Mouse (Mus musculus): ENCODE results near the gene Naa30. TPM values are rescaled to one million over a fixed set of nuclear protein-coding genes. Genes with fewer than 3 reads are reported as not detected.
"Not testable (repeated sequence)": the region's sequence is repeated elsewhere in the genome, so short reads cannot be mapped to it uniquely, and the experiment has no call there.

Naa30 gene
- total and polyA plus RNA-seq, 3 experiments: 6.8 to 25.2 (median 20.1) TPM

DNA sequence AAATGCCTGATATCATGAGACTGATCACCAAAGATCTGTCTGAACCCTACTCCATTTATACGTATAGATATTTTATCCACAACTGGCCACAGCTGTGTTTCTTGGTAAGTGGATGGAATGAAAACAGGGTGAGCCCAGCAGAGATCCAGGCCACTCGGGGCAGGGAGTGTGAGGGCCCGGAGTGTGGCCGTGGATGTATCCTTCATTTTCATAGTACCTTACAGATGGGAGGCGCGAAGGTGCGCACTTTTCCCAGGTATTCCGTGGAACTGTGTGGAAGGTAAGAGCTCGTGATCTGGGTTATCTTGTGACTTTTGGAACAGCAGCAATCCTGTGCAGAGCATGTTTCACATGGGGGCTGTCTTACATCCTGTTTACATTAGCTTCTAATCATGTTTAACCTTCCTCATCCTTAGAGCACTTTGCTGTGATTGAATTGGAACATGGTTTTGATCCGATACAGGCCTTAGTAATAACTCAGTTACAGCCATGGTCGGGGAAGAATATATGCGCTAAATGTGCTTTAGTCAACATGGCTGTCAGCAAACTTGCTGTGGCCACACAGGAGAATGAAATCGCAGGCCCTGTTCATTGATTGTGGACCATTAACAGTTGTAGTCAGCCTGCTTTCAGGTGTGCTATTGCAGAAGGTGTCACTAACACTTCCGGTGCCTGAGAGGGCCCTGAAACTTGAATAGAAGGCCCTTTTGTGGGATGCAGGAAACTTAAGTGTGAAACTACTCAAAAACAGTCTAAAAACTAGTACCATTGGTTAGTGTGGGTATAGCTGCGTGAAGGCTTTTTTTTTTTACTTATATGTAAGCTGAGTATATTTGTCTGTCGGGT is 1.5 kb downstream of the Naa30 start:
- no peak for TF ChIP-seq EP300 (IDR thresholded peaks at IDR 0.05; ENCODE audit: insufficient read depth, low read depth, low read length)
- no peak for TF ChIP-seq POLR2A (IDR thresholded peaks at IDR 0.05; ENCODE audit: insufficient read depth, low read depth, low read length)
- no peak for TF ChIP-seq CTCF (IDR thresholded peaks at IDR 0.05)
- Histone ChIP-seq H3K4me3 (peak overlapping the region; percentile 68), H3K4me1 (ENCODE audit: control insufficient read depth, insufficient read depth, low read length) (peaks cover 9% of the 10 kb centered on the region), H3K27ac (peak overlapping the region; percentile 64; the same call in 1 of the 2 replicates), H3K27me3 (ENCODE audit: control insufficient read depth, insufficient read depth, low read length) (no peaks in the 10 kb centered on the region), H3K36me3 (ENCODE audit: control insufficient read depth, insufficient read depth, low read length) (peaks cover 20% of the 10 kb centered on the region), H3K9ac (ENCODE audit: low read depth, low read length) (peak overlapping the region; percentile 98), H3K79me2 (replicated peaks; ENCODE audit: control insufficient read depth, insufficient read depth, low read length) (peaks cover 4% of the 10 kb centered on the region)
- DNase-seq: peak in 1 of 2 experiments; percentile 17
- WGBS: 25% methylated on average over 16 of the region's 16 CpGs
- intact Hi-C loops (cut with DNase I): loop anchor here (2.0 kb wide), 1 partner anchor 107 kb away; the partner anchor contains the start of genes Ap5m1 and Exoc5

DNA sequence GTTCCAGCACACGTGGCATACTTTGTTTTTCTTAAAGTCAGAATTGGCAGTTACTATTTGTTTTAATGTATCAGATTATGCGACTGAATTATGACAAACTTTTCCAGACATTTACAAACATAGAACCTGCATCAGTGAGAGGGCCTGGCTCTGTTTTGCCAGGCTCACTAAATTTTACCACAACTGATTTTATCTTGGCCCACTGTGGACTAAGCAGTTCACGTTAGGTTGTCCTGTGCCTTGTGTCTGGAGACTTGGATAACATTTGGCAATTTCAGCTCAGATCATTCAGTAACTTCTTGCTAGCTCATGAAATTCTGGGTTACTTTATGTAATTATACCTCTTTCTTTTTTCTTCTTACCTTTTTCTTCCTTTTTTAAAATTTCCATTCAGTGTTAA is 7.7 kb downstream of the Naa30 start:
- peaks cover 17% of the 10 kb centered on the region for H3K36me3 ChIP-seq (ENCODE audit: control insufficient read depth, insufficient read depth, low read length)
- intact Hi-C loops (cut with DNase I): no loop called here
- no peak overlapping the region for H3K9ac ChIP-seq (ENCODE audit: low read depth, low read length)
- H3K4me3 ChIP-seq: no peak overlapping the region
- no peak overlapping the region for H3K27ac ChIP-seq
- peaks cover 3% of the 10 kb centered on the region for H3K4me1 ChIP-seq (ENCODE audit: control insufficient read depth, insufficient read depth, low read length)
- H3K79me2 ChIP-seq (replicated peaks; ENCODE audit: control insufficient read depth, insufficient read depth, low read length): peaks cover 4% of the 10 kb centered on the region
- no peak for TF ChIP-seq EP300 (IDR thresholded peaks at IDR 0.05; ENCODE audit: insufficient read depth, low read depth, low read length)
- TF ChIP-seq POLR2A (IDR thresholded peaks at IDR 0.05; ENCODE audit: insufficient read depth, low read depth, low read length): no peak
- TF ChIP-seq CTCF (IDR thresholded peaks at IDR 0.05): no peak
- H3K27me3 ChIP-seq (ENCODE audit: control insufficient read depth, insufficient read depth, low read length): no peaks in the 10 kb centered on the region
- WGBS: 83% methylated on average over 3 of the region's 3 CpGs
- DNase-seq: no peak

DNA sequence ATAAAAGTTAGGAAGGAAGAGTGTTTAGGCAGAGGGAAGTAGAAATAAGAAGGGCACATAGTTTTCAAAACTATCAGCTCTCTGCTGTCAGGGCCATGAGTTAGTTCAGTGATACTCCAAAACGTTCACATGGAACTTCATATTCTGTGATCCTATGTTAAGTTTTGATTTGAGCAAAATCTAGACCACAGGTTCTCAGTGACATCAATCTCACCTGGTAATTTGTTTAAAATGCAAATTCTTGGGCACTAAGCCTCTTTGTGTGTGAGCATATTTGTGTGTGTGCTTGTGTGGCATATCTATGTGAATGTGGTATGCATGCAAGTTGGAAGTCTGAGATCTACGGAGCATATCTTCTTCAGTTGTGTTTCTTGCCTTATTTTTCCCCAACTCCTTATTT is 14.2 kb downstream of the Naa30 start:
- H3K36me3 ChIP-seq (ENCODE audit: control insufficient read depth, insufficient read depth, low read length): peaks cover 3% of the 10 kb centered on the region
- no peak for TF ChIP-seq CTCF (IDR thresholded peaks at IDR 0.05)
- no peak for TF ChIP-seq POLR2A (IDR thresholded peaks at IDR 0.05; ENCODE audit: insufficient read depth, low read depth, low read length)
- TF ChIP-seq EP300 (IDR thresholded peaks at IDR 0.05; ENCODE audit: insufficient read depth, low read depth, low read length): no peak
- intact Hi-C loops (cut with DNase I): no loop called here

DNA sequence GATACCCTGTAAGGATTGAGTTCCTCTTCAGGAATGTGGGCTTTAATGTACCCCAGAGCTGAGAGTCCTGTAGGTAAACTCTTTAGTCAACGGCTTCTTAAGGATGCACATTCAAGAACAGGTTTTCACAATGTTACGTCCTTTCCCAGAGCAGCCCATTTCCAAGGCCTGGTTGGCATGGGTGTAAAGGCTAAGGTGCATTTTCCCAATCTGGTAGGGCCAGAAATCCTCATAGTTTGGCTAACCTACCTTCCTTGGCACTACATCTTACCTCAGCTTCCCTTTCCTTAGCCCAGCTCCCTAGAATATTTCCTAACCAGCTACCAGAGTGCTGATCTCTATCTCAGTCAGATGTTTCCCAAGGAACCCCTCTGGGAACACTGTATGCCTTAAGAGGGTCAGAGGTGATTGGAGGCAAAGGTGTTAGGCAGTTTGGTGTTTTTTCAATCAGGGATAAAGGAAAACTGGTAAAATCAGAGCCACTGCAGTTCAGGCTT is 25.1 kb downstream of the Naa30 start:
- Histone ChIP-seq H3K79me2 (replicated peaks; ENCODE audit: control insufficient read depth, insufficient read depth, low read length) (no peaks in the 10 kb centered on the region), H3K9ac (ENCODE audit: low read depth, low read length) (no peak overlapping the region), H3K36me3 (ENCODE audit: control insufficient read depth, insufficient read depth, low read length) (no peaks in the 10 kb centered on the region; the same call in 1 of the 2 replicates), H3K27ac (no peak overlapping the region), H3K4me3 (no peak overlapping the region), H3K27me3 (ENCODE audit: control insufficient read depth, insufficient read depth, low read length) (no peaks in the 10 kb centered on the region), H3K4me1 (ENCODE audit: control insufficient read depth, insufficient read depth, low read length) (no peaks in the 10 kb centered on the region; the same call in none of the 2 replicates)
- 91% methylated on average over 2 of the region's 2 CpGs for WGBS
- TF ChIP-seq CTCF (IDR thresholded peaks at IDR 0.05) (no peak), POLR2A (IDR thresholded peaks at IDR 0.05; ENCODE audit: insufficient read depth, low read depth, low read length) (no peak), EP300 (IDR thresholded peaks at IDR 0.05; ENCODE audit: insufficient read depth, low read depth, low read length) (no peak)
- DNase-seq: no peak
- intact Hi-C loops (cut with DNase I): no loop called here

More for the DNA sequence above, 14.2 kb downstream of the Naa30 start:
- H3K4me1 ChIP-seq (ENCODE audit: control insufficient read depth, insufficient read depth, low read length): no peaks in the 10 kb centered on the region
- H3K79me2 ChIP-seq (replicated peaks; ENCODE audit: control insufficient read depth, insufficient read depth, low read length): no peaks in the 10 kb centered on the region
- H3K27me3 ChIP-seq (ENCODE audit: control insufficient read depth, insufficient read depth, low read length): no peaks in the 10 kb centered on the region
- H3K27ac ChIP-seq: no peak overlapping the region
- no peak overlapping the region for H3K9ac ChIP-seq (ENCODE audit: low read depth, low read length)
- DNase-seq: no peak
- WGBS: 84% methylated on average over 2 of the region's 2 CpGs
- no peak overlapping the region for H3K4me3 ChIP-seq

DNA sequence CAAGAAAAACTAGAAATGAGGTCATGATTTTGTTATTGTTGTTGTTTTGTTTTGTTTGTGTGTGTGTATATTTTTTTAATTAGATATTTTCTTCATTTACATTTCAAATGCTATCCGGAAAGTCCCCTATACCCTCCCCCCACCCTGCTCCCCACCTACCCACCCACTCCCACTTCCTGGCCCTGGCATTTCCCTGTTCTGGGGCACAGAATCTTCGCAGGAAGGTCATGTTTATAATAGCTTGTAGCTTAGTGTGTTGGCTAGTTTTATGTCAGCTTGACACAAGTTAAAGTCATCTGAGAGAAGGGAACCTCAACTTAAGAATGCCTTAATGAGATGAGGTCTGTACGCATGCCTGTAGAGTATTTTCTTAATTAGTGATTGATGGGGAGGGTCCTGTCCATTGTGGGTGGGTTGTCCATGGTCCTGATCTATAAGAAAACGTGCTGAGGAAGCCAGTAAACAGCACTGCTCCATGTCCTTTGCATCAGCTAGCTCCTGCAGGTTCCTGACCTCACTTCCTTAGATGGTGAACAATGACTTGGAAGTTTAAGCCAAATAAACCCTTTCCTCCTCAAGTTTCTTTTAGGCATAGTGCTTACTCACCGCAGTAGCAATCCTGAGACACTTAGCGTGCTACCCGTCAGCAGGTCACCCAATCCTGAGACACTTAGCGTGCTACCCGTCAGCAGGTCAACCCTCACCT is 29.2 kb downstream of the Naa30 start:
- no peak for TF ChIP-seq CTCF (IDR thresholded peaks at IDR 0.05)
- no peak for TF ChIP-seq POLR2A (IDR thresholded peaks at IDR 0.05; ENCODE audit: insufficient read depth, low read depth, low read length)
- TF ChIP-seq EP300 (IDR thresholded peaks at IDR 0.05; ENCODE audit: insufficient read depth, low read depth, low read length): no peak
- H3K9ac ChIP-seq (ENCODE audit: low read depth, low read length): no peak overlapping the region
- H3K79me2 ChIP-seq (replicated peaks; ENCODE audit: control insufficient read depth, insufficient read depth, low read length): no peaks in the 10 kb centered on the region
- WGBS: 42% methylated on average over 9 of the region's 9 CpGs
- H3K27ac ChIP-seq: no peak overlapping the region
- H3K36me3 ChIP-seq (ENCODE audit: control insufficient read depth, insufficient read depth, low read length): no peaks in the 10 kb centered on the region; the same call in 1 of the 2 replicates
- DNase-seq: no peak
- H3K4me1 ChIP-seq (ENCODE audit: control insufficient read depth, insufficient read depth, low read length): no peaks in the 10 kb centered on the region; the same call in none of the 2 replicates
- H3K4me3 ChIP-seq: no peak overlapping the region
- intact Hi-C loops (cut with DNase I): no loop called here
- H3K27me3 ChIP-seq (ENCODE audit: control insufficient read depth, insufficient read depth, low read length): no peaks in the 10 kb centered on the region

DNA sequence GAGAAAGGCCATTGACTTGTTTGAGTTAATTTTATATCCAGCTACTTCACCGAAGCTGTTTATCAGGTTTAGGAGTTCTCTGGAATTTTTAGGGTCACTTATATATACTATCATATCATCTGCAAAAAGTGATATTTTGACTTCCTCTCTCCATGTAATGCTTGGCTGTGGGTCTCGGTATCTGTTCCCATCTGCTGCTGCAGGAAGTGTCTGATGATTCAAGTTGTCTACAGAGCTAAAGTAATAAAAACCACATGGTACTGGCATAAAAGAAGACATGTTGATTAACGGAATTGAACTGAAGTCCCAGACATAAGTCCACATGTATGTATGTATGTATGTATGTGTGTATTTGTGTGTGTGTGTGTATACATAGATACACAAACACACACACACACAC is 38.2 kb downstream of the Naa30 start:
- H3K79me2 ChIP-seq (replicated peaks; ENCODE audit: control insufficient read depth, insufficient read depth, low read length); H3K4me3 ChIP-seq; H3K27me3 ChIP-seq (ENCODE audit: control insufficient read depth, insufficient read depth, low read length); H3K27ac ChIP-seq; H3K36me3 ChIP-seq (ENCODE audit: control insufficient read depth, insufficient read depth, low read length); DNase-seq; H3K9ac ChIP-seq (ENCODE audit: low read depth, low read length); H3K4me1 ChIP-seq (ENCODE audit: control insufficient read depth, insufficient read depth, low read length); intact Hi-C loops (cut with DNase I): not testable (repeated sequence)
- WGBS: 43% methylated on average over 3 of the region's 3 CpGs

Measured in heart, adult 2 months (tissue).